Mouse (Mus musculus): ENCODE results near the gene Hecw2.

The Hecw2 gene

GRCm38 (mm10) chr1:53824446-53825337 lies 370.3 kb downstream of the Hecw2 start:
- DNase-seq, result no peak

DNA sequence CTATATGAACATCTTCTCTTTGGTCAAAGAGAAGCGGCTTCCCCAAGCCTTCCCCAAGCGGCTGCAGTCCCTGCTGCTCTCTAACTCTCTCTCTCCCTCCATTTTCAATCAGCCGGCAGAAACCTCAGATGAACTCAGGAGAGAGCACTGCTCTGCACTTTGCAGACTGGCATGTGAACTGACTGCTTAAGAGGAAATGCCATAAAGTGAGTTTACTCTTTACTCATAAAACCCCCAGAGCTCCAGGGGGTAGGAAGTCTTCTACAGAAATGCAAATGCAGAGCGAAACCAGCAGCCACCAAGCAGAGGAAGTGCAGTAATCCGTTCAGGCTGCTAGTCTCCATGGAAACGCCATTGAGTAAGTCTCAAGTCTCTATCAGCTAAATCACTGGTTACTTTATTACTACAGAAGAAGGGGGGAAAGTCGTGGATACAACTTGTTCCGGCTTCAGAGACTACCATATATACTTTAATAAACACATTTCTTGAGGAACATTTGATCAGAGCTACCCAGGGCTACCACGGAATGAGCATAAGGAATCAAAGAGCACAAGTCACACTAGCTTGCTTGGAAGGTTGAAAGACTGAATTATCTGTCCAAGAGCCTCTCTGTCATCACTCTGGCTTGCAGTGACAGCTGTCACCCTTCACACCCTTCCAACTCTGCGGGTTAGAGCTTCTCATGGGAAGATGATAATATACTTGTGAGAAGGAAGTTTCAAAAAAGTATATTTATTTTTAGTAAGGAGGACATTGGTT lies 371.1 kb downstream of the Hecw2 start:
- peak; percentile 63 for DNase-seq

DNA sequence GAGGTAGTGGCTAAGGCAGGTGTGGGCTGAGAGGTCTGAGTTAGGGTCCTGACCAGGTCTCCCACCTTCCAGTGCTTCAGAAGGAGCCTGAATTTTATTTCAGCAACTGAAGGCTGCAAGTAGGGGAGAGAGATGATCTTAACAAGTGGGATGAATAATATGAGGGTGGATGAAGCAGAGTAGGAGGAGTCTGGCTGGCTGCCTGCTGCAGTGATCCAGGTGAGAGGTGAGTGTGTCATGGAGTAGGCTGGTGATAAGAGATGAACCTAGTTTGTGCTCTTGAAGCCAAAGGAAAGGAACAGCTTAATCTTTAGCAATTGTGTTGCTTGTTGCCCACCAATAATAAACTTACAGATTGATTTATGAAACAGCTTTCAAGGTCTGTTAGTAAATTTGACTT lies 373.0 kb downstream of the Hecw2 start:
- no peak for DNase-seq

- peak; percentile 33 for DNase-seq
These were observed 374.8 kb downstream of the Hecw2 start for GRCm38 (mm10) chr1:53820041-53820632.

GRCm38 (mm10) chr1:53818072-53818862 lies 376.7 kb downstream of the Hecw2 start:
- no peak for DNase-seq

GRCm38 (mm10) chr1:53816353-53816752 lies 378.6 kb downstream of the Hecw2 start:
- DNase-seq, result no peak

GRCm38 (mm10) chr1:53814077-53814705 lies 380.8 kb downstream of the Hecw2 start:
- no peak for DNase-seq

DNA sequence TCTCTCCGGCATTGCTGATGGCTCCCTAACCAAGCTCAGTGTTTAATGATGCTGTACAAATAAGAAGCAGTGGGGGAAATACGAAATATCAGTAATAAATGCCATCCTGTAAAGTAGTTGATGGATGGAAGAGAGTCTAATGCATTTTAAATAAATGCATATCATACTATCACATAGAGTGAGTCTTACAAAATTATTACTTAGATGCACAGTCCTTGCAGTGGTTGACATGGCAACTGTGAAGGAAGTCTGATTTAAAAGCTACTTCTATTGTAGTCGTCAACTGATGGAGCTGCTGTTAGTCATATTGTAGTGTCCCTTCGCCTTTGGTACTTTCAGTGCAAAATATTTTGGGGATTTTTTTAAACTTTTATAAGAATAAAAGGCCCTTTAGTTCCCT lies 383.0 kb downstream of the Hecw2 start:
- DNase-seq, result no peak

GRCm38 (mm10) chr1:53808229-53808628 lies 386.7 kb downstream of the Hecw2 start:
- no peak for DNase-seq

- DNase-seq, result no peak
These were observed 397.2 kb downstream of the Hecw2 start for GRCm38 (mm10) chr1:53797811-53798210.

GRCm38 (mm10) chr1:53797074-53797473 lies 397.9 kb downstream of the Hecw2 start:
- DNase-seq, result no peak

- no peak for DNase-seq
These were observed 398.7 kb downstream of the Hecw2 start for GRCm38 (mm10) chr1:53796271-53796670.

- no peak for DNase-seq
These were observed 399.4 kb downstream of the Hecw2 start for GRCm38 (mm10) chr1:53795591-53795990.

DNA sequence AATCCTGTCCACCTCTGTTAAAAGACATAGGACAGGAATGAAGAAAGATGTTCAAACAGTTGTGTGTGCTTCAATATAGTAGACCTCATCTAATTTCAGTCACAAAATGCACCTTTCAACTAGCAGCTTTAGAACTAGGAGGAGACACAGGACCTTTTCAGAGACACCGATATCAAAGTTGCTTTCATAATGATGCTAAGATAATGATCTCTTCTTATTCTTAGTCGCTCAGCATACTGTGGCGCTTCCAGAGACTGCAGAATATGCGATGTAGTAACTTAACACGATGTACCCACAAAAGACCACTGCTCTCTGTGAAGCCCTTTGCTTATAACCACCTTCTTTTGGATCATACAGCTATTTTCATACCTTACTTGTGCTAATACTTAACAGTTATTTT lies 399.9 kb downstream of the Hecw2 start:
- no peak for DNase-seq

DNA sequence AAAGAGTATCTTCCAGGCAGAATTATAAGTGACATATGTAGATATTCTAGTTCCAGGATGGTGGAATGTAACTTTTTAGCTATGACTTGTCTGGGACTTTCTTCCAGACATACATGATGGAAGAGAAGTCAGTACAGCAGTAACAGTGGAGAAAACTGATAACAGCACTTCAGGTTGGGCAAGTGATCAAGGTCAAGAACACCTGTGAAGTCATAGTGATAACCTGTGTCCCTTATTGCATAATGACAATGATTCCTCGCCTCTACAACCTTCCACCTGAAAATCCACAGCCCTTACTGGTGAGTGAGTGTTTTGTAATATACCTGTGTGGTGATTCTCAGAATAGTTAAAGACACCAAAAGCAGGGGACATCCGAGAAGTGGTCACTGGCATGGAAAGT lies 400.7 kb downstream of the Hecw2 start:
- DNase-seq, result no peak

DNA sequence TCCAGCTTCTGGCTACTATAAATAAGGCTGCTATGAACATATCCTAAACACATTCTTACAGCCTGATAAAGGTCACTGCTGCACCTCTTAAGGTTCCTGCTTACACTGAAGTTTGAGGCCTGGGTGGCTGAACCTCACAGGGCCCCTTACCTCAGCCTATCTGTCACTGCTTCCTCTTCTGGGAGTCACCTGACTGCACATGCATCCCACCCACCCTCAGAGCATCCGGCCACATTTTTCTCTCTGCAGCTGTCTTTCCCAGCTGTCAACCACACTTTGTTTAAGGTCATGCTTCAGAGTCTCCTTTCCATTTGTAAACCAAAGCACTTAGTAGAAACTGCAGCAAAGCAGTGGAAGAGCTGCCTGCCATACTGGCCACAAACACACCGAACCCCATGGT lies 403.6 kb downstream of the Hecw2 start:
- no peak for DNase-seq

DNA sequence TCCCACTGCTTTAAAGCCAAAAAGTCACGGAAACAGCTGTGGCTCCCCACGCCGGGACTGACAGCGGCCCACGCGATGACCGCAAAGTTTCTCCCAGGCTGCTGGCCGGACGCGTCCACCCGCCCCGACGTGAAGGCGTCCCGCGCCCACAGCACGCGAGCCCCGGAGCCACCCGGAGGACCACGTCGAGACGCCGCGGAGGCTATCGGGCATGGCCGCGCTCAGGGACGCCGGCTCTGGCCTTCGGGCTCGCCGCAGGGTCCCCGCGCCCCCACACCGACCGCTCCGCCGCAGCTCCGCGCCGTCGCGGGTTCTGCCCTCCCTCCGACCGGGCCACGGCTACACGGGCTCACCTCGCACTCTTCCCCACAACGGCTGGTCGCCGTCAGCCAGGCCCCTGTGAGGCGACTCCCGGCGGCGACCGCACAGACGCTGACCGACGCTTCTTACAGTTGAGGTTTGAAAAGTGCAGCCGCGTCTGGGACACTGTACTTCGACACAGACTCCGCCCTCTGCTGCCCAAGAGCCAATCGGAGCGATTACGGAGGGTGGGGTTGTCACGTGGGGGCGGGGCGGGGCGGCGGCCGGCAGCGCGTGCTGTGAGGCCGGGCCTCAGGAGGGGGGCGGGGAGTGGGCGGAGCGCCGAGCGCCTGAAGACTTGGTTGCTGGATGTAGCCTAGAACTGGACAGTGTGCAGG lies 410.1 kb downstream of the Hecw2 start, which contains the start of gene Stk17b:
TSS of gene Stk17b (minus strand) at position 504 of the 698 bp plus-strand sequence.
- peak; percentile 91 for DNase-seq

DNA sequence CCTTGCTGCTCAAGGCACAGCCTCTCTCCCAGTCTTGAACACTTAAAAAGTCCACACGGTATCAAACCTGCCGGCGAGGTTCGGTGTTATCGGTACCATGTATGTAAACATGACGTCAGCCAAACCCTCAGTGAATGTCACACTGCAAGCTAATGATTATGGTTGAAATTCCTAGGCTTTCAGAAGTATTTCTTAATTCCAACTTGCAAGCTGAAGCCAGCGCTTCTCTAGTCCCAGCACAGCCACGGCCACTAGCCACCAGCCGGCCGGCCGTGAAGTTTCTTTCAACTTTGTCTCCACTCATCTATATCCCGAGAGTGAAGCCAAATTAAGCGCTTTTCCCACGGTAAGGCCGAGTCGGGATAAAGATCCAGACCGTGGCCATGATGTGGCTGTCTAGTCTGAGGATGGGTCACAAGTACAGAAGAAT lies 410.7 kb downstream of the Hecw2 start:
- DNase-seq, result peak; percentile 41

GRCm38 (mm10) chr1:53782956-53783355 lies 412.0 kb downstream of the Hecw2 start:
- no peak for DNase-seq

DNA sequence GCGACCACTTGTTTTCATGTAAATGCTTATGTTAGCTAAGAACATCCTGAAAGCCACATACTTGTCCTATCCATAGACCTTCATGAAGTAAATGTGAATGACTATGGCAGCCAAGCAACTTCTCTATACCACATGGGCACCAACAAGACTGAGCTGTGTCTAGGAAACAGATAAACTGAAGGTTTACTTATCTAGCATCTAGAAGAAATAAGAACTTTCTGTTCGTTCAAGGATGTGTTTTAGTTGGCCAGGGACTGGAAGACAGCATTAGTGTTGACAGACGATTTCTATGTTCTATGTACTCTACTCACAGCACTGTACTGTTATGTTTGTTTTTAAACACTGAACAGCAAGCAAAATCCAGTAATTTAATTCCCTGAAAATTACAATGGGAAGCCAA lies 412.9 kb downstream of the Hecw2 start:
- DNase-seq, result no peak

DNA sequence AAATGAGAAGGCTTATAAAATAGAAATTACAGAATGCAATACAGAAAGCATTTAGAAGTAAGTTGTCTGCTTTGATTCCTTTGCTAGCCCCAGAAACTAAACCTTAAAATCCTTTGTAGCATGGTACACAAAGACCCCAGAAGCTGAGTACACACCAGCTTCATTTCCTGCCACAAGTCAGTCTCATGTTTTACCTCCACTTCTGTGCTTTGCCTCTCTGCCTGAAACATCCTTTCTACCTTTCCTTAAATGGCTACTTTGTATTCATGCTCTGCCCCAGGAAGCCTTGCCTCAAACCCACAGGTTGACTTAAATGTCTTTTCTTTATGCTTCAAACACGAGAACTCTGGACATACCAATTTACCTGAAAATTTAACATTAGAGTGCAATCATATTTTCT lies 413.7 kb downstream of the Hecw2 start:
- DNase-seq, result no peak

Measured in kidney, adult 9 months (tissue).